Mouse (Mus musculus) right cerebral cortex, postnatal 25 days (tissue): ENCODE data around the gene Myod1.

Source experiments
- DNase-seq: peaks from one replicate; pipeline ENCODE4 v3.0.0; 2022

The Myod1 gene

DNA sequence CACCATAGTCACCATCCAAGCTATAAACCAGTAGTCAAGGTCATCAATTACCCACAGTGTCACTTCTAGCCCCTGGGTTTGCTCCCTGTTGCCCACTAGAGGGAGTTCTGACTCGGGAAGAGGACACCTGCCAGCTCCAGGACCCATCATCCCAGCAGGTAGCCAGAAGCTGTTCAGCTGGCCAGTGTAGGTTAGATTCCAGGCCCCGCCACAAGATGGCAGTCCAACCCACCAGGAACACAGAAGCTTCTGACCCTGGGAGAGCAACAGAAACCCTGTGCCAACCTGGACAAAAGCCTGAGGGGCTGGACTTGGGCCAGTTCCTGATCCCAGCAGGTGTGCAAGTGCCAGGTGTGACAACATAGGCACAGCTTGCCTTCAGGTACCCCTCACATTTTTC lies 16.8 kb downstream of the Myod1 start:
- DNase-seq: peak; percentile 83

DNA sequence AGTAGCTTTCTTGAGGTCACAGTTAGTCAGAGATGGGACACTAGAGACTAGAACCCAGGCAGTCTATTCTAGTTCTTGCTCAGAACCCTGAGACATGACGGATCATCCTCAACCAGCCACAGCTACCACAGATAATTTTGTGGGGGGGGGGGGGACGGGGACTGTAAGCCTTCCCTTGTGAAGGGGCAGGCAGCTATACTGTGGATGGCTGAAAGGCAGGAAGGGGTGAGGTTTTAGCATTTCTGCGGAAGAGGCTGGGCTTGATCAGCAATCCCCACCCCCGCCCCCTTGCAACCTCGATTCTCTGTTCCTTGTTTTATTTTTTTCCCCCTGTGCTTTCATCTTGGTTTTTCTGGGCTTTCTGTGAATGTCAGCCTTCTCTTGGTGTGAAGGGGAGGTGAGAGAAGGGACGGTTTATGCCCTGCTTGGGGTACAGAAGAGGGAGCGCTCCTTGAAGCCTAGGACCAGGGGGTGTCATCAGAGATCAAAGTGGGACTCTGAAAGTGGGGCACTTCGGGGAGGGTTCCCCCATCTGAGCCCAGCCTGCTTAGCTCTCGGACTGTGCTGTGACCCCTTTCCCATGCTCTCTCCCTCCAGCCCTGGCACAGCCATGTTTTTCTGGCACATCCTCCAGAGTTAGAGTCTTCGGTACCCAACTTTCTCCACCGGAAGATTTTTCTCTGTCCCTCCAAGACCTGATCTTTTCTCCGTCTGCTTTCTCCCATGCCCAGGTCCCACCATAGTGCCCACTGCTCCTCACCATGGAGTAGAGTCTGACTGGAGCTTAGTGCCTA lies 17.6 kb downstream of the Myod1 start:
- DNase-seq: no peak

DNA sequence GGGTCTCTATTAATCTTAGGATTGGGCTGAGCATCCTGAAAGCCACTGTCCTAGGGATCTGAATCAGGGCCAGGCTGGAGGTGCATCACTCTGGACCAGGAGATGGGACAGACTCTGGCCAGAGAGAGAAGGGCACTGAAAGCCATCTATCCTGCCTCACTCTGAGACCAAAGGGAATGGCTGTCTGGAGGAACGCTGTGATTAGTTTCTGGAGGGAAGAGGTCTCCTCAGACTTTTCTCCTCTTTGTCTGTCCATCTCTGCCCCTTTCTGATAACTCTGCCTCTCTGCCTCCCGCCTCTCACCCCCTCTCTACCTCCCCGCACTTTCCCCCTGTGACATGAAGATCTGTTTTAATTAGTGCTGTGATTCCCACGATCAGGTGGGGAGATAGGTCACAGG lies 18.7 kb downstream of the Myod1 start:
- no peak for DNase-seq

DNA sequence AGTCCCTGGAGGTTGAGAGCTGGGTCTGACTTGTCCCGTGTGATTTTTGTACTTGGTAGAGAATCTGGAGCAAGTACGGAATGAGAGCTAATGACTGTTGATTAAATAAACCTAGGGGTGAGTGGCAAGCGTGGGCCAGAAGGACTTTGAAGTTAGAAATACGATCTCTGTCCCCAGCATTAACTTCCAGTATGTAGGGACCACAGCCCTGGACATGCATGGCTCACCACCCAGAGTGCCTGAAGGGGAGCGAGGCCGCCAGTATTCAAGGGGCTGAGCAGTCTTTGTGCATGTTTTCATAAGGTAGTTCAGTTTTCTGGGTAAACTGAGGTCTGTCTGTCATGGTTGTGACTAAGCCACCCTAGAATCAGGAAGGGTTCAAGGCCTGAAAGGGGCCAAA lies 19.3 kb downstream of the Myod1 start:
- no peak for DNase-seq

DNA sequence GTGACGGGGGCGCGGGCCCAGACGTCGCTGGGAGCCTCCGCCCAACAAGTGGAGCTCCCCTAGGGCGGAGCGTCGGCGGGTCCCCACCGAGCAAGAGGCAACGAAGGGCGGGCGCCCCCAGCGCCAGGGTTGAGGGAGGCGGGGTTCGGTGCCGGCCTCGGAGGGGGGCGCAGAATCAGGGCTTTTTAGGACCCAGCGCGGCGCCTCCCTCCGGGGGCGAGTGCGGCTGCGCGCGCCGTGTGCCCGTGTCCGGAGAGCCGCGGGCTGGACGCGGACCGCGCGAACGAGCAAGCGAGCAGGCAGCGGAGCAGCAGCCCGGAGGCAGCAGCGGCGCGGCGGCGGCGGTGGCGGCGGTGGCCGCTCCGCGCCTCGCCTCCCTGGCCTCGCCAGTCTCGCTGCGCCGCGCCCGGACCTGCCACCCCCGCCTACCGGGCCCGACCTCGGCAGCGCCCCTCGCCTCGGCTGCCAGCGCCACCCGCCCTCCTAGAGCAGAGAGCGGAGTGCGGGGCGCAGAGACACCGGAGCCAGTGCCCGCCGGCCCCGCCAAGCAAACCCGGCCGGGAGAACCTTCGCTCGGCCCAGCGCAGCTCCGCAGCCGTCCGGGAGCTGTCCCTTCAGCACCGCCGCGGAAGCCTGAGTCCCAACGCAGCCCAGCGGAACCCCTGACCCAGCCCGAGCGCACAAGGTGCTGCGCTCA lies 20.1 kb downstream of the Myod1 start, which contains the start of gene Kcnc1:
Gene Kcnc1, plus strand, starts transcription at position 267 of the 697 bp plus-strand sequence.
- DNase-seq: peak; percentile 80

DNA sequence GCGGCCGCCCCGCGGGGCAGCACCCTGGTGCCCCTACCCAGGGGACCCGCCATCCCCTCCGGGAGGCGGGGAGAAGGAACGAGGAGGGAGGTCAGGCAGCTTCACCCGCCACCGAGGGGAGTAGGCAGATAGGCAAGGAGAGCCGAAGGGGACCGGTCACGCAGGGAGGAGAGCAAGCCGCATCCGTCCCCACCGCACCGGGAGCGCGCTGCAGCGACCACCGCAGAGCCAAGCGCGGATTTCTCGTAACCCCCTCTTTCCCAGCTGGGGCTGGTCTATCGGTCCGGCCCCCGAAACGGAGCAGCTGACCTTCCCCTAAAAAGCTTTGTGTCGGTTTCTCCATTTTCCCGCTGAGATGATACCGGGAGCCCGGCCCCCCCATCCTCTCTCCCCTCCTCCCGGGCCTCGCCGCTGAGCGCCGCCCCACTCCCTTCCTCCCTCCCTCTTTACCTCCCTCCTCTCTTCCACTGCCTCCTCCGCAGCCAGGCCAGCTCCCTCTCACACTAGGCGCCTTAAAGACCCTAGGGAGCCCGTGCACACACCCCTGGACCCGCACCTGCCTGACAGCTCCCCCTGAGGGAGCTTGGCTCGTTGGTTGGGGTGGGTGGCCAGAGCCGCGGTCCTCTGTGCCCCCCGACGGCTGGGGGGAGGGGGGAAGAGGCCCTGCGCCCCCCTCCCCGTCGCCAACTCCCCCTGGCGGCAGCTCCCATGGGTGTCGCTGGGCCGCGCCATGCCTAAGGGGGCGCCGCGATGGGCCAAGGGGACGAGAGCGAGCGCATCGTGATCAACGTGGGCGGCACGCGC lies 20.9 kb downstream of the Myod1 start:
- DNase-seq: peak; percentile 74

DNA sequence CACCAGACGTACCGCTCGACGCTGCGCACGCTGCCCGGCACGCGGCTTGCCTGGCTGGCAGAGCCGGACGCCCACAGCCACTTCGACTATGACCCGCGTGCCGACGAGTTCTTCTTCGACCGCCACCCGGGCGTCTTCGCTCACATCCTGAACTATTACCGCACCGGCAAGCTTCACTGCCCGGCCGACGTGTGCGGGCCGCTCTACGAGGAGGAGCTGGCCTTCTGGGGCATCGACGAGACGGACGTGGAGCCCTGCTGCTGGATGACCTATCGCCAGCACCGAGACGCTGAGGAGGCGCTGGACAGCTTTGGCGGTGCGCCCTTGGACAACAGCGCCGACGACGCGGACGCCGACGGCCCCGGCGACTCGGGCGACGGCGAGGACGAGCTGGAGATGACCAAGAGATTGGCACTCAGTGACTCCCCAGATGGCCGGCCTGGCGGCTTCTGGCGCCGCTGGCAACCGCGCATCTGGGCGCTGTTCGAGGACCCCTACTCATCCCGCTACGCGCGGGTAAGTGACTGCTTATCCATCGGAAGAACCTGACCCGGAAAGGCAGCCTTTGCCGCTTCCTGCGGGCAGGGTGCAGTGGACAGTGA lies 21.6 kb downstream of the Myod1 start:
- no peak for DNase-seq

DNA sequence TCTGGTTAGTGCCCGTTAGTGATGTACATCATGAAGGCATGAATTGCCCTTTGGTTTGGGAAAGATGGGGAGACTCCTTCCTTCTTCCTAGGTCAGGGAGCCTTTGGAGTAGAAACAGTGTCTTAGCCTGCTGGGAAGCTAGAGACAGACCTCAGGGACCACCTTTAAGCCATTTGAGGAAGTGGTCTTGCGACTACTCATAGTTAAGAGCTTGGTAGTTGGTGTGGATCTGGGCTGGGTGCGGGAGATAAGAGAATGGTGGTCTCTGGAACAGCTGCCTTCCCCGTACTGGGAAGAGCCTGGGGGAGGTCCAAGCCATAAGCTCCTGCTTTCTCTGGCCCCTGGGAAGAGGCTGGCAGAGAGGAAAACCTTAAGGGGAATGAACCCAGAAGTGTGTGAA lies 22.3 kb downstream of the Myod1 start:
- DNase-seq: no peak

DNA sequence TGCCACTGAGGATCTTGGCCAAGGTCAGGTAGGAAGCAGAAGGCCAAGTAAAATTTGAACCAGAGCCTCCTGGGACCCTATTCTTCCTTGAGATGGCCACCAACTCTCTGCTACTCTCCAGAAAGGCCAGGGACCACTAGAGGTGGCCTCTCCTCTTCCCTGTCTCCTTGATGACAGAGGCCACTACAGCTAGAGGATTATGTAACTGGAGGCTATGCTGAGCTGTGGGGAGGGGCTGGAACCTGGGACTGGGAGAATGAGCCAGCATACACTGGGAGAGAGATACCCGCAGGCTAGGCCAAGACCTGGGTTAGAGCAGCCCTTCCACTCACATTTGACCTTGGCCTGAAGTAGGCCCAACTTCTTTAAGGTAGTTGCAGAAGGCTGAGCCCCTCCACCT lies 23.4 kb downstream of the Myod1 start:
- no peak for DNase-seq

DNA sequence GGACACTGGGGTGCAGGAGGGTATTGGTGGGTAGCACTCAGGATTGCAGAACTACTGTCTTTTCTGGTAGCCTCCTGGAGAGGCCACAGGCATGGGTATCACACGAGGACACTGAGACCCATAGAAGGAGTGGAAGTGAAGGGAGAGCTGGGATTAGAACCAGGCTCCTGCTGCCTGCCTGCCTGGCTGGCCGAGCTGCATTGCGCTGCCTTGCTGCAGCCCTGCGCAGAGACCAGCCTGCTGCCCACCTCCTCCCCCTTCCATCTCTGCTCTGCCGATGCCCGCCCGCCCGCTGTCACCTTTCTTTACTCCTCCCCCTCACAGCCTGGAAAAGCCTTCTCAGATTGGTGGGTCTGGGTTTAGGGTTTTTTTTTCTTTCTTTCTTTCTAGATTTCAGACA lies 24.1 kb downstream of the Myod1 start:
- no peak for DNase-seq

DNA sequence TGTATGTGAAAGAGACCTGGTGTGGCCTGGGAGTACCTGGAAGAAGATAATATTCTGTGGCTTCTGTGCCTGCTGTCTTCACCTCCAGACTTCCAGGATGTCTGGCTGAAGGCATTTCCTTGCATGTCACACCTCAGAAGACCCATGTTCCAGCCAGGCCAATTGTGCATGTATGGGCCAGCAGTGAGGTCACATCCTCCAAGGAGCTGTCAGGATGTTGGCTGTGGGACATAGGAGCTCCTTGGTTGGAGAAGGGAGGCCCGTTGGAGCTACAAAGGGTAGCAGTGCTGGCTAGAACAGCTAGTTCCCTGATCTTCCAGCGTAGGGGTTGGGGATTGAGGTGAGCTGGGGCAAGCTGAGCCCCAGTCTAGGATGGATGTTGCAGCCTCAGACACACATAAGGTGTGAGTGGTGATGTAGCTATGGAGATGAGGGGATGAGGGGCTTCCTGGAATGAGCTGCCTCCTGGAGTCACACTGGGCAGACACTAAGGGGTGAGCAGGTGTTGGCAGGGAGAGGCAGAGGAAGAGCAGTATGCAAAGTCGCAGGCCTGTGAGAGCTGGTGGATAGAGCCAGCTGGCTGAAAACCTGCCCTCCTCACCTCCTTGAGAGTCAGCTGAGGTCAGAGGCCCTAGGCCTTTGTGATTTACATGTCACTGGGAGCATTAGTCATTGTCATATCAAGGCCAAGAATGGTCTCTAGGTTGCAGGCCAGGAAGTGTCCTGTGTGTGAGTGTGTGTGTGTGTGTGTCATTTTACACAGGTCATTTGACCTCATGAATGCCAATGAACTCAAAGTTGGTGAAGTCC lies 25.3 kb downstream of the Myod1 start:
- DNase-seq: no peak

DNA sequence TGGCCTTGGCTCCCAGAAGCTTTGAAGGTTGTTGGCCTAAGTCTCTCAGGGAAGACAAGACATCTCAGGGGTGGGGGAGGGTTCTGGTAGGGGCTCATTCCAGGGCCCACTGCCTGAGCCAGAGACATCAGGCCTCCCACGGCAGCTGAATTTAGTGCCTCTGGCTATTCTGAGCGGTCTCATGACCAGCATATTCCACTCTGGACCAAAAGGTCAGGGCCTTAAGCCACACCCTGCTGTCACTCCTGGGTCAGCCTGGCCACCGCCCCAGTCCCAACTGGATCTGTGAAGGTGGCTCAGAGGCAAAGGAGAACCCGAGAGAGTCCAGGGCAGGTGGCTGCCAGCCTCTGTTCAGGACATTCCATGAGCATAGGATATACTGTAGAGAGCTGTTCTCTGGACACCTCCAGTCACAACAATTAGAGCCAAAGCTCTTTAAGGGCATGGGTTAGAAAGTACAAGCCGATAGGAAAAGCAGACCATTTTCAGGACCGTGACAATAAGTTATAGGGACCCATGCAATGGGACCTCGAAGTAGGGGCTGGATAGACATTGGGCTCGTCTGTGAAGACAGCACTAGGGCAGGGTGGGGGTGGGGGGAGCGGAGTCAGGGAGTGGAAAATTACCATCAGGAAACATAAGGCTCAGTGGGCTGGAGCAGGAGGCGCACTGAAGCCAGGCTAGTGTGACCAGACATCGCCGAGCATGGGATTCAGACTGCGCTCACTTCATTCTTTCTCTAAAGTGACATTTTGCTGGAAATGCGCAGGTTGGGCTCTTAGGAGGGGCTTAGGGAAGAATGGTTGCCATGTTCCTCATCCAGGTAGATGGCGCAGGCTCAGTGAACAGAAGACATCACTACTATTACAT lies 27.6 kb downstream of the Myod1 start:
- DNase-seq: no peak

DNA sequence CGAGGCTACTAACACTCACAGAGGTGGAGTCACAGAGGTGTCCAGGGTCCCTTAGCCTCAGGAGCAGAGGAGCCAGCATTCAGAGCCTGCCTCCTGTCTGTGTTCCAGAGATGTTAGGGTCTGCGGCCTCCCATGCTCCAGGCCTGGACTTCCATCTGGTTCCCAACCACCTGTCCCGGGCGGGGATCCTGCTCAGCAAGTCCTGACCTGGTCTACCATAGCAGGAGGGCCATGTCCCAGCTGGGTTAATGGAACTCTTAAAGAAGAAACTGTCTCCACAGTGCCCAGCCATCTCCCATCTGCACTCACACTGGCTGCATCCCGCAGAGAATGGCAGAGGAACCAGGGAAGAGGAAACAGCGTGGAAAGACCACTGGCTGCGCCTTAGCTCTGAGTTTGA lies 28.5 kb downstream of the Myod1 start:
- no peak for DNase-seq

DNA sequence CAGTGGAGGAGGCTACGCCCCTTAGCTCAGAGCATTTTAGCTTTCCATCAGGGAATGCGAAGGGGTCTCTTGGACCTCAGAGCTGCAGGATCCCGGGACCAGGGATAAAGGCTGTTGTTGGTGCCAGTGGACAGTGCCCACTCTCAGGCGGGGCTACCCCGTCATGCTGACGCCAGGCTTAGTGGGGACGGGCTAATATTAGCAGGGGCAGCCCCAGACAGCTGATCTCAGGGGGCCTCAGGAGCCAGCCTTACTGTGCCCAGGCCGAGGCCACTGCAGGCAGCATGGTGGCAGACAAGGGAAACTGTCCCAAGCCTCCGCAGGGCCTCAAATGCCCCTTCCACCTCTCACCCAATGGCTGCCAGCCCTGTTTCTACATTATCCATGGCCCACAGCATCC lies 32.3 kb downstream of the Myod1 start:
- no peak for DNase-seq

DNA sequence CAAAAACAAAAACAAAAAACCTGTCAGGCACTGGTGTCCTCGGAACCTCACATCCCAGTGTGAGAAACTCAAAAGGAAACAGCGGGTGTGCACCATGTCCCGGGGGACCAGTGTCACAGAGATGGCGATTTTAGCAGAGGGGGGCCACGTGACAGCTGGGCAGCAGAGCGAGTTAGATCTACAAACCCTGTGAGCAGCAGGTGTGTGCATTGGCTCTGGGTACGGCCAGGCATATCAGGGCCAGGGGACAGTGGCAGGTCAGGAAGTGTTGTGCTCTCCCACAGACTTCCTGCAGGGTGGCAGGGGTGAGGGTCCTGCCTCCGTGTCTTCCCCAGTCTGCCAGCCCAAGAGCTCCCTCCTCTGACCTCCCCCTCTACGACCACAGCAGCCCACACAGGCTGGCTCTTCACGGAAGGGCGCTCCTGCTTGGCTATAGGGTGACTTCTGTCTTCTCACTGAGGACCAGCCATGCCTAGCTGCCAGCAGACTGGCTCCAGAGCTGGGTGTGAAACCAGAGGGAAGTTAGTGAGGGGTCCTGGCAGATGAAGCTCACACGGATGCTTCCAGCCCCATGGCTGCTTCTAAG lies 33.0 kb downstream of the Myod1 start:
- no peak for DNase-seq

DNA sequence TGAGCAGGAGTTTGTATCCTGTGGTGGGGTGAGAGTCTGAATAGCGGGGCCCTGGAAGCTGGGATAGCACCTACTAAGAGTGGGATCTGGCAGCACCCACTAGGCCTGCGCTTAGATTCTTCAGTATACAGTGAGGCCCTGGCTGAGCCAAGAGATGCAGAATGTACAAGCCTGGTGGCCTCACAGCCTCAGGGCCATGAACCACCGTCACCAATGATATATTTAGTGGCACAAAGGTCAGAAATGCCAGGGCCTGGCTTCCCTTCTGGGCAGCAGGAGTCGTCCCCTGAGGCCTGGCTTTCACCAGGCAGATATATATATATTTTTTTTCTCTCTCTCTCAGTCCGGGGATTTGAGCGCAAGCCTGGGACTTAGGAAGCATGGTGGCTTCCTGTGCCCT lies 34.5 kb downstream of the Myod1 start:
- DNase-seq: no peak

DNA sequence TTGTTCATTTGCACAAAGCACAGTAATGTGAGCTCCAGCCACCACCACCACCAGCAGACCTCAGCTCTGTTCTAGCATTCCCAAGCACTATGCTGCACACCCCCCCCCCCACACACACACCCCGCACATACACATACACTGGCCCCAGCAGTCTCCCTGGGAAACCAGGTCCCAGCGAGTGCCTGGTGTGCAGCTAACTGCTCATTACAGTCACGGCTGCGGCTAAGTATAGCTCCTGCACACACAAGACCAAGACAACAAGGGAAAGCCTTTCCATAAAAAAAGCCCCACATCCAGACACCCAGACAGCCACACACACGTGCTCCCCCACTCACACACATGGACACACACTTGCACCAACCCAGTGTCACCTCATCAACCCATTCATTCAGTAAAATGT lies 36.5 kb downstream of the Myod1 start:
- DNase-seq: no peak

DNA sequence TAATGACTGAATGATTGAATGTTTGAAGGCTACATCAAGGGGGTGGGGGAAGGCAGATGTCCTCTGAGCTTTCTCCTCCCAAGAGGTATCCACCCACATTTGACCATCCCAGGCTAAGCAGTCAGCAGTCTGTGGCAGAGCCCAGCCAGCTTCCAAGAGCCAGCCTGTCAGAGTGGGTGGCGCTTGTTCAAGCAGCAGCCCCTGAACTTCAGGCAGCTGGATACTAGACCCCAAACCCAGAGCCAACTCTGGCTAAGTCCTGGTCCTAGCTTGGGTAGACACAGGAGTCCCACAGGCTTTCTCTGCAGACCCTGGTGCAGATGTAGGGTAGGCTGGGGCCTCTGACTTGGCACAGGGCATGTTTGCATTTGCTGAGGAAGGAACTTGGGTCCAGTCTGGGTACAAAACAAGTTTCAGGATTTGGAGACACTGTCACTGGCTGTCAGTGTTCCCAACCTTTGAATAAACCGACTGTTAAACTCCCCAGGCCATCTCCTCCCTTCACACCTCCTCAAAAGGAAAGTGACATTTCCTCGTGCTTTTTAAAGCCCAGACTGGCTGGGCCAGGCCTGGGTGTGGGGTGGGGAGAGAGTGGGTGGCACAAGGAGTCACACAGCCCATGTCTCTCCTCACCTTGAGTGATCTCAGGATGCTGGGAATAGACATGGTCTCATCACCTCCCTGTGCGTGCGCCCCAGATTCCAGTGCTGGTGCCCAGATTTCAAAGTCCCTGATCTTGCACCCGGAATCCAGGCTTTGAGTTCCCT lies 37.9 kb downstream of the Myod1 start:
- no peak for DNase-seq

DNA sequence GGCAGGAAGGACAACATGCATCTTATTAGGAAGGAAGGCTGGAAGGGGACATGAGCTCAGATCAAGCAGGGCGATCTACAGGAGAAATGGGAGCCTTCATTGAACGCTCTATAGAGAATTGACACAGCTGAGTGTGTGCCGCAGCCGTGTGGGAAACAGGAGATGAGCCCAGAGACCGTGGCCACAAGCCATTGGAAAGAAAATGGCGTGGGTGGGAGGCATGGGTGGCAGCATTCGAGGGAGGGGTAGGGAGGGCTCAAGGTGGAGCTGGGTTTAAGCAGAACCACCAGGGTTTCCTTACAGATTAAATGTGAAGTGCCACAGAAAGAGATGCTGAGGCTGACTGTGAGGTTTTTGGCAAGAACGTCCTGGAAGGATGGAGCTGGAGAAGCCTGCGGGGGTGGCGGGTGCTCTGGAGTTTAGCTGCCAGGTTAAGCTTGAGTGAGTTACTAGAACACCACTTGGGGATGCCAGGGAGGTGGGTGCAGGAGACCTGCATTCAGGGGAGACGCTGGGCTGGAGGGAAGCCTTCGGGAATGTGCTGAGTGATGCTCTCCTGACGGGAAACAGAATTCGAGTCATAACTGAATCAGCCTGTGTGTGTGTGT lies 39.6 kb downstream of the Myod1 start:
- DNase-seq: no peak

DNA sequence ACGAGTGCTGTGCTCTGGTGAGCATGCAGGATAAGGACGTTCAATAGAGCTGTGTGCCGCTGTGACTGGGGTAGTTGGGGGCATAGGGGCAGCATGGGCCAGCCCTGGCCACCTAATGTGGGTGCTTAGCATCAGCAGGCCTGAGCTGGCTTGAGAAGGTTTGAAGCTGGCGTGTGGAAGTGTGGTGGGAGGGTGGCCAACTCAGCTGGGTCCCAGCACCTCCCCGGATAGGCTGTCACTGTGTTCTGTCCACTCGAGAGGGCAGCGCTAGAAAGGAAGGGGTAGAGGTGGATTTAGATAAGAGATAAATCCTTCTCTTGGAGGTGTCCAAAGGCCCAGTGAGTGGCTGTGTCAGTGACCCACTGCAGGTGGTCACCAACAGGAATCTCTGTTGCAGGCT lies 41.2 kb downstream of the Myod1 start:
- DNase-seq: no peak
